Mouse (Mus musculus) heart, embryonic 11.5 days (tissue): ENCODE measurements at regions not wholly inside any gene's neighbourhood (a gene's known extent, or its start where the extent isn't known, plus 50 kb on each side); places are given as distances from the start of the nearest gene placed in this dataset.

Source experiments
- ATAC-seq: fragments of 200-750 bp; cut with Nextera tagmentation; replicated peaks from 2 replicates; pipeline ENCODE4 v1.8.0; 2017; ENCODE audit warnings: moderate library complexity; ENCODE audit not compliant: insufficient number of reproducible peaks, low FRiP score, low TSS enrichment
- H3K27ac ChIP-seq: fragments of 300-500 bp; sonication (generic); 2 replicates; pipeline ENCODE4 v1.5.1; 2014; ENCODE audit warnings: mild to moderate bottlenecking, low read depth, low read length
- H3K27me3 ChIP-seq: fragments of 300-500 bp; sonication (generic); 2 replicates; pipeline ENCODE4 v1.6.1; 2014; ENCODE audit warnings: mild to moderate bottlenecking, low read length, mixed read lengths; ENCODE audit not compliant: control insufficient read depth, insufficient read depth
- H3K36me3 ChIP-seq: fragments of 300-500 bp; sonication (generic); 2 replicates; pipeline ENCODE4 v1.6.1; 2014; ENCODE audit warnings: mild to moderate bottlenecking, low read length, moderate library complexity, mixed read lengths; ENCODE audit not compliant: control insufficient read depth, insufficient read depth
- H3K4me1 ChIP-seq: fragments of 300-500 bp; sonication (generic); 2 replicates; pipeline ENCODE4 v1.6.1; 2014; ENCODE audit warnings: low read length; ENCODE audit not compliant: control insufficient read depth, insufficient read depth
- H3K4me2 ChIP-seq: fragments of 300-500 bp; sonication (generic); 2 replicates; pipeline ENCODE4 v1.6.1; 2014; ENCODE audit warnings: mild to moderate bottlenecking, moderate library complexity
- H3K4me3 ChIP-seq: fragments of 300-500 bp; sonication (generic); 2 replicates; pipeline ENCODE4 v1.5.1; 2014; ENCODE audit warnings: low read depth, low read length
- H3K9ac ChIP-seq: fragments of 300-500 bp; sonication (generic); 2 replicates; pipeline ENCODE4 v1.6.1; 2014; ENCODE audit warnings: mild to moderate bottlenecking, low read depth, low read length, moderate library complexity
- H3K9me3 ChIP-seq: fragments of 300-500 bp; sonication (generic); replicated peaks from 2 replicates; pipeline ENCODE4 v1.6.1; 2016; ENCODE audit warnings: low read length; ENCODE audit not compliant: control insufficient read depth
- WGBS: fragments of 180-500 bp; shearing (Covaris S2); extraction: QIAGEN DNeasy Blood & Tissue Kit; methylation state at CpG from one replicate; pipeline ENCODE4 v1.1.7; 2014; ENCODE audit not compliant: insufficient replicate concordance; 5-methylcytosine and 5-hydroxymethylcytosine counted together

GRCm38 (mm10) chr2:169035315-169035714 lies 79.9 kb upstream of the Zfp64 start:
- Histone ChIP-seq H3K27me3 (peaks cover 3% of the 10 kb centered on the region; the same call in 1 of the 2 replicates), H3K4me2 (no peak overlapping the region)
- ATAC-seq = no peak

GRCm38 (mm10) chr2:169033997-169034396 lies 78.6 kb upstream of the Zfp64 start:
- H3K4me3 ChIP-seq = no peak overlapping the region
- no peak for ATAC-seq
- no peak overlapping the region for H3K27ac ChIP-seq
- no peak overlapping the region for H3K4me2 ChIP-seq
- WGBS = 43% methylated on average over 18 of the region's 18 CpGs
- H3K36me3 ChIP-seq = no peaks in the 10 kb centered on the region
- H3K9me3 ChIP-seq = no peaks in the 10 kb centered on the region
- H3K27me3 ChIP-seq = peaks cover 3% of the 10 kb centered on the region; the same call in 1 of the 2 replicates
- no peak overlapping the region for H3K9ac ChIP-seq
- H3K4me1 ChIP-seq = no peaks in the 10 kb centered on the region

More at GRCm38 (mm10) chr2:169035315-169035714, 79.9 kb upstream of the Zfp64 start:
- no peak overlapping the region for H3K4me3 ChIP-seq
- no peak overlapping the region for H3K9ac ChIP-seq
- H3K4me1 ChIP-seq = no peaks in the 10 kb centered on the region
- no peaks in the 10 kb centered on the region for H3K36me3 ChIP-seq
- 31% methylated on average over 3 of the region's 3 CpGs for WGBS
- H3K27ac ChIP-seq = no peak overlapping the region
- no peaks in the 10 kb centered on the region for H3K9me3 ChIP-seq

DNA sequence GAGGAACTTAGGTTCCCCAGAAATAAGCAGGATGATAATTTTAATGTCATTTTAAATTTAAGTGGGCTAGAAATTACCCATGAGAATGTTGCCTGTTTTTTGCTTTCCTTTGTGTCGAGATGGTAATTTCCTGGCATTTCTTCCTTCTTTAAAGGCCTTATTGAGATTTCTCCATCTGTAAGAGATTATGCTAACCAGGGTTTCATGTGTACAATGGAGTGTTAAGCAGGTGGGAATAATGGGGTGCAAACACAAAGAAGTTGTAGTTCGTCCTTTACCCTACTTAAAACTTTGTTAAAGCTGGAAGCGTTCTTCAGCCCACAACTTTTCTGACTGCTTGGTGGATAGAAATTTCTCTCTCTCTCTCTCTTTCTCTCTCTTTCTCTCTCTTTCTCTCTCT lies 77.8 kb upstream of the Zfp64 start:
- ATAC-seq = no peak

DNA sequence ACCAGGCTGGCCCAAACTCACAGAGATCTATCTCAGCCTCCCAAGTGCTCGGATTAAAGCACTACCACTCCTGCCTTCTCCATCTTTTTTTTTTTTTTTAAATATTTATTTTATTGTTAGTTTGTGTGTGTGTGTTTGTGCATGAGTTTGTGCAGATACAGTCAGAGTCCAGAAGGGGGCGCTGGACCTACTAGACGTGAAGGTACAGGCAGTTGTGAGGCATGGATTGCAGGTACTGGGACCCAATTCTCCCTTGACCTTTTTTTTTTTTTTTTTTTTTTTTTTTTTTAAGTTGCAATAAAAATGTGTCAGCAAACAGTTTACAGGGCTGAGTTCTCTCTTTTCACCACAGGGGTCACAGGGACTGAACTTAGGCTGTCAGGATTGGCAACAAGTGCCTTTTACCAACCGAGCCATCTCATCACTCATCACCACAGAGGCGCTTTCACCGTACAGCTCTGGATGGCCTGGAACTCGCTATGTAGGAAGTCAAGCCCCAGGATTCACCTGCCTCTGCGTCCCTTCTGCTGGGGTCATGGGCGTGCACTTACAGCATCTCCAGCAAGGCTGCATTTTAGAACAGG lies 73.2 kb upstream of the Zfp64 start:
- WGBS = 66% methylated on average over 9 of the region's 9 CpGs
- Histone ChIP-seq H3K4me2 (no peak overlapping the region), H3K36me3 (no peaks in the 10 kb centered on the region), H3K9me3 (no peaks in the 10 kb centered on the region), H3K9ac (no peak overlapping the region), H3K4me1 (no peaks in the 10 kb centered on the region), H3K27me3 (no peaks in the 10 kb centered on the region), H3K4me3 (no peak overlapping the region), H3K27ac (no peak overlapping the region)
- ATAC-seq = no peak

More for the DNA sequence above, 77.8 kb upstream of the Zfp64 start:
- Histone ChIP-seq H3K27me3 (peaks cover 3% of the 10 kb centered on the region; the same call in 1 of the 2 replicates), H3K27ac (no peak overlapping the region), H3K4me1 (no peaks in the 10 kb centered on the region), H3K4me2 (no peak overlapping the region), H3K4me3 (no peak overlapping the region), H3K36me3 (no peaks in the 10 kb centered on the region), H3K9ac (no peak overlapping the region), H3K9me3 (no peaks in the 10 kb centered on the region)
- WGBS = 70% methylated on average over 3 of the region's 3 CpGs

- no peaks in the 10 kb centered on the region for H3K9me3 ChIP-seq
- 71% methylated on average over 3 of the region's 3 CpGs for WGBS
- H3K27ac ChIP-seq = no peak overlapping the region
- no peak overlapping the region for H3K4me3 ChIP-seq
- no peaks in the 10 kb centered on the region for H3K27me3 ChIP-seq
- no peaks in the 10 kb centered on the region for H3K36me3 ChIP-seq
- no peak overlapping the region for H3K9ac ChIP-seq
- no peaks in the 10 kb centered on the region for H3K4me1 ChIP-seq
- no peak for ATAC-seq
- no peak overlapping the region for H3K4me2 ChIP-seq
Measured at GRCm38 (mm10) chr2:169019037-169019436, 63.6 kb upstream of the Zfp64 start.

DNA sequence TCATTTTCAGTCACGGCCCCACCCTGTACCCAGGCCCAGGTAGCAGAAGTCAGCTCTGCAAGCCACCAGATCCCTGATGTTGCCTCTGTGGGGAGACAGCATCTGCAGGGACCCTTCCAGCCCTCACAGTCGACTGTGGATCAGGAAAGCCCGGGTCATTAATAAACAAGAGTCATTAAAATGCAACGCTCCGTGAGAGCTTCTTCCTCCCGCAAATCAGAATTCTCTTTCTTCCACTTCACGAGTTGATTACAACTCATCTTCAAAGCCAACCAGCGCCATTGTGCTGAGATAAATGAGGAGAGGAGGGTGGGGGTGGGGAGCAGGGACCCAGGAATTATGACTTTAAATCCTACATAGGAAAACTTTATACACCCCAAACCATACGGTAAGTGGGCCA lies 54.9 kb upstream of the Zfp64 start:
- ATAC-seq = no peak
- Histone ChIP-seq H3K27me3 (no peaks in the 10 kb centered on the region), H3K4me1 (no peaks in the 10 kb centered on the region), H3K9ac (no peak overlapping the region), H3K36me3 (no peaks in the 10 kb centered on the region), H3K27ac (no peak overlapping the region), H3K4me2 (no peak overlapping the region), H3K9me3 (no peaks in the 10 kb centered on the region), H3K4me3 (no peak overlapping the region)
- WGBS = 68% methylated on average over 9 of the region's 9 CpGs

DNA sequence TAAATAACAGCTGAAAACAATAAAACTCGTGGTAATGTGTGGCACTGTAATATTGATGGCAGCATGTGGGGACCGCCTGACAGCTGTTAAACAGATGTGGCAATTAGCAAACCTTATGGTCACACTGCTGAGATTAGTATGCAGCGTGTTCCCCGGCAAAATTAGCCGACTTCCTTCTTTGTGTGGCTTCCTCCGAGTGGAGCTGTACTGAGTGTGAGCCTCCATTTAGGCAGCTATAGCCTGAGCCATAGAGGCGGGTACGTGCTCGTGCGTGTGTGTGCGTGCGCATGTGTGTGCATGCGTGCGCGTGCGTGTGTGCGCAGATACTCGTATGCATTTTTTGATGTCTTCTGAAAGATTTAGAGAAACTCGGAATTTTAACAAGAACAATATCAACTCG lies 53.4 kb upstream of the Zfp64 start:
- 0 out of 2 replicates have a peak overlapping the region, but pooled peaks have one; percentile 41 for H3K27ac ChIP-seq
- ATAC-seq = no peak
- 78% methylated on average over 20 of the region's 20 CpGs for WGBS
- no peaks in the 10 kb centered on the region for H3K27me3 ChIP-seq
- no peaks in the 10 kb centered on the region for H3K36me3 ChIP-seq
- no peak overlapping the region for H3K9ac ChIP-seq
- H3K4me3 ChIP-seq = no peak overlapping the region
- H3K4me2 ChIP-seq = no peak overlapping the region
- no peaks in the 10 kb centered on the region for H3K9me3 ChIP-seq
- no peaks in the 10 kb centered on the region for H3K4me1 ChIP-seq

DNA sequence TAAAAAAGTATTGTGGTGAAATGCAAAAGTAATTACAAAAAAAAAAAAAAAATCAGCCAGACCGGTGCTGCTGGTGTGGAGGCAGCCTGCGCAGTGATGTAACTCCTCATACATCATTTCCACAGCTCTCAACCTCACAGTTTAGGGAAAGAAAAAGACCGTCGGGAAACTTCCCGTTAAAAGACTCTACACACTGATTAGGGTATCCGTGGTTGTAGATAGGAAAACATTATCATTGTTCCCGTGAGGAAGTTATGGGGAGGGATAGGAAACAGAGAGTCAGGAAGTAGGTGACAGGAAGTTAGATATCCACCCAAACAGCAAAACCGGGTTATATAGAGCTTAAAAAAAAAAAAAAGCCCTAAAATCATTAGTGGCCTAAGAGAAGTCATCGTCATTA lies 52.9 kb upstream of the Zfp64 start:
- H3K4me2 ChIP-seq = no peak overlapping the region
- H3K27me3 ChIP-seq = no peaks in the 10 kb centered on the region
- ATAC-seq = no peak
- H3K4me3 ChIP-seq = no peak overlapping the region
- H3K9ac ChIP-seq = no peak overlapping the region
- no peaks in the 10 kb centered on the region for H3K9me3 ChIP-seq
- 44% methylated on average over 9 of the region's 9 CpGs for WGBS
- no peaks in the 10 kb centered on the region for H3K36me3 ChIP-seq
- no peaks in the 10 kb centered on the region for H3K4me1 ChIP-seq
- no peak overlapping the region for H3K27ac ChIP-seq

DNA sequence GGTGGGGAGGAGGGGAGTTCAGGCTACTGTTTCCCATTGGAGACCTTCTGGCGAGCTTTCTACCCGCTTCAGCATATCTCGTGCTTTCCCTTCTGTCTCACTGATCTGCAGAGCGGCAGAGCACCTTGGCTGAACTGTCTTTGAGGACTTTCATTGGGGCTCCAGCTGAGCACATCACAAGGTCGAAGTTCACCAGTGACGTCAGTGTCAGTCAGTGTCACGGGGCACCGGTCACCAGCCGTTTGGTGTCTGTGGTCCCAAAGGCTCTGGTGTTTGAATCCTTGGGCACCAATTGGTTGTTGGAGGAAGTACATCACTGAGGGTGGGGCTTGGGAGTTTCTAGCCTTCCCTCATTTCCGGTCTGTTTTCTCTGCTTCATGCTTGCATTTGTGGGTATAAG lies 51.2 kb upstream of the Zfp64 start:
- Histone ChIP-seq H3K9me3 (no peaks in the 10 kb centered on the region), H3K4me2 (no peak overlapping the region), H3K9ac (no peak overlapping the region), H3K4me1 (no peaks in the 10 kb centered on the region), H3K4me3 (no peak overlapping the region), H3K36me3 (no peaks in the 10 kb centered on the region), H3K27ac (no peak overlapping the region), H3K27me3 (no peaks in the 10 kb centered on the region)
- ATAC-seq = no peak
- 80% methylated on average over 10 of the region's 10 CpGs for WGBS
